Mouse (Mus musculus): Measurements from ENCODE around the gene Acsf3. TPM values are rescaled to one million over a fixed set of nuclear protein-coding genes. Genes with fewer than 3 reads are reported as not detected.

Gene Acsf3
- total and polyA plus RNA-seq, 2 experiments: 12.8 to 38.4 TPM

GRCm38 (mm10) chr8:122751342-122751741 lies 23.9 kb upstream of the Acsf3 start:
- 50% methylated on average over 5 of the region's 5 CpGs for WGBS
- Histone ChIP-seq H3K4me1 (ENCODE audit: control insufficient read depth, insufficient read depth, low read length) (no peaks in the 10 kb centered on the region), H3K4me3 (ENCODE audit: insufficient read depth, low read depth, low read length) (no peak overlapping the region), H3K27me3 (ENCODE audit: control insufficient read depth, insufficient read depth, low read length) (no peaks in the 10 kb centered on the region), H3K9ac (ENCODE audit: low read depth, low read length) (no peak overlapping the region), H3K36me3 (ENCODE audit: control insufficient read depth, insufficient read depth, low read length) (no peaks in the 10 kb centered on the region), H3K79me2 (ENCODE audit: control insufficient read depth, insufficient read depth, low read length) (no peaks in the 10 kb centered on the region), H3K27ac (replicated peaks; ENCODE audit: insufficient read depth, low read depth, low read length) (no peak overlapping the region)
- TF ChIP-seq CTCF (IDR thresholded peaks at IDR 0.05; ENCODE audit: low read depth, low read length) (no peak), POLR2A (IDR thresholded peaks at IDR 0.05; ENCODE audit: extremely low read depth, insufficient read depth, low read length) (no peak)
- DNase-seq (ENCODE audit: extremely low read depth, low read depth, low spot score): no peak

- WGBS: 78% methylated on average over 29 of the region's 29 CpGs
- no peak for DNase-seq (ENCODE audit: extremely low read depth, low read depth, low spot score)
- Histone ChIP-seq H3K36me3 (ENCODE audit: control insufficient read depth, insufficient read depth, low read length) (no peaks in the 10 kb centered on the region), H3K27ac (replicated peaks; ENCODE audit: insufficient read depth, low read depth, low read length) (no peak overlapping the region), H3K9ac (ENCODE audit: low read depth, low read length) (no peak overlapping the region), H3K4me1 (ENCODE audit: control insufficient read depth, insufficient read depth, low read length) (no peaks in the 10 kb centered on the region), H3K27me3 (ENCODE audit: control insufficient read depth, insufficient read depth, low read length) (no peaks in the 10 kb centered on the region), H3K4me3 (ENCODE audit: insufficient read depth, low read depth, low read length) (no peak overlapping the region), H3K79me2 (ENCODE audit: control insufficient read depth, insufficient read depth, low read length) (no peaks in the 10 kb centered on the region)
- no peak for TF ChIP-seq CTCF (IDR thresholded peaks at IDR 0.05; ENCODE audit: low read depth, low read length)
- no peak for TF ChIP-seq POLR2A (IDR thresholded peaks at IDR 0.05; ENCODE audit: extremely low read depth, insufficient read depth, low read length)
These were observed 23.1 kb upstream of the Acsf3 start for GRCm38 (mm10) chr8:122752111-122752721.

- H3K36me3 ChIP-seq (ENCODE audit: control insufficient read depth, insufficient read depth, low read length): no peaks in the 10 kb centered on the region
- no peak overlapping the region for H3K9ac ChIP-seq (ENCODE audit: low read depth, low read length)
- H3K4me1 ChIP-seq (ENCODE audit: control insufficient read depth, insufficient read depth, low read length): no peaks in the 10 kb centered on the region
- no peak for DNase-seq (ENCODE audit: extremely low read depth, low read depth, low spot score)
- no peak for TF ChIP-seq POLR2A (IDR thresholded peaks at IDR 0.05; ENCODE audit: extremely low read depth, insufficient read depth, low read length)
- no peak for TF ChIP-seq CTCF (IDR thresholded peaks at IDR 0.05; ENCODE audit: low read depth, low read length)
- H3K4me3 ChIP-seq (ENCODE audit: insufficient read depth, low read depth, low read length): no peak overlapping the region
- no peaks in the 10 kb centered on the region for H3K79me2 ChIP-seq (ENCODE audit: control insufficient read depth, insufficient read depth, low read length)
- H3K27ac ChIP-seq (replicated peaks; ENCODE audit: insufficient read depth, low read depth, low read length): no peak overlapping the region
- peaks cover 2% of the 10 kb centered on the region; the same call in 1 of the 2 replicates for H3K27me3 ChIP-seq (ENCODE audit: control insufficient read depth, insufficient read depth, low read length)
These were observed 16.7 kb upstream of the Acsf3 start for GRCm38 (mm10) chr8:122758597-122758996.

- Histone ChIP-seq H3K27ac (replicated peaks; ENCODE audit: insufficient read depth, low read depth, low read length) (no peak overlapping the region), H3K4me3 (ENCODE audit: insufficient read depth, low read depth, low read length) (no peak overlapping the region), H3K27me3 (ENCODE audit: control insufficient read depth, insufficient read depth, low read length) (peaks cover 2% of the 10 kb centered on the region; the same call in 1 of the 2 replicates), H3K4me1 (ENCODE audit: control insufficient read depth, insufficient read depth, low read length) (no peaks in the 10 kb centered on the region), H3K79me2 (ENCODE audit: control insufficient read depth, insufficient read depth, low read length) (no peaks in the 10 kb centered on the region), H3K36me3 (ENCODE audit: control insufficient read depth, insufficient read depth, low read length) (no peaks in the 10 kb centered on the region), H3K9ac (ENCODE audit: low read depth, low read length) (no peak overlapping the region)
- 70% methylated on average over 7 of the region's 7 CpGs for WGBS
- TF ChIP-seq POLR2A (IDR thresholded peaks at IDR 0.05; ENCODE audit: extremely low read depth, insufficient read depth, low read length) (no peak), CTCF (IDR thresholded peaks at IDR 0.05; ENCODE audit: low read depth, low read length) (no peak)
- no peak for DNase-seq (ENCODE audit: extremely low read depth, low read depth, low spot score)
These were observed 15.2 kb upstream of the Acsf3 start for GRCm38 (mm10) chr8:122760116-122760515.

GRCm38 (mm10) chr8:122761109-122761508 lies 14.2 kb upstream of the Acsf3 start:
- no peaks in the 10 kb centered on the region for H3K36me3 ChIP-seq (ENCODE audit: control insufficient read depth, insufficient read depth, low read length)
- no peak overlapping the region for H3K27ac ChIP-seq (replicated peaks; ENCODE audit: insufficient read depth, low read depth, low read length)
- H3K27me3 ChIP-seq (ENCODE audit: control insufficient read depth, insufficient read depth, low read length): peaks cover 2% of the 10 kb centered on the region; the same call in 1 of the 2 replicates
- no peaks in the 10 kb centered on the region for H3K4me1 ChIP-seq (ENCODE audit: control insufficient read depth, insufficient read depth, low read length)
- no peak for TF ChIP-seq CTCF (IDR thresholded peaks at IDR 0.05; ENCODE audit: low read depth, low read length)
- no peak for TF ChIP-seq POLR2A (IDR thresholded peaks at IDR 0.05; ENCODE audit: extremely low read depth, insufficient read depth, low read length)
- DNase-seq (ENCODE audit: extremely low read depth, low read depth, low spot score): no peak
- H3K9ac ChIP-seq (ENCODE audit: low read depth, low read length): no peak overlapping the region
- WGBS: 65% methylated on average over 6 of the region's 6 CpGs
- no peaks in the 10 kb centered on the region for H3K79me2 ChIP-seq (ENCODE audit: control insufficient read depth, insufficient read depth, low read length)
- H3K4me3 ChIP-seq (ENCODE audit: insufficient read depth, low read depth, low read length): no peak overlapping the region

GRCm38 (mm10) chr8:122762731-122763266 lies 12.5 kb upstream of the Acsf3 start:
- no peak overlapping the region for H3K27ac ChIP-seq (replicated peaks; ENCODE audit: insufficient read depth, low read depth, low read length)
- DNase-seq (ENCODE audit: extremely low read depth, low read depth, low spot score): no peak
- 69% methylated on average over 12 of the region's 12 CpGs for whole genome bisulfite sequencing

More at GRCm38 (mm10) chr8:122762731-122763266, 12.5 kb upstream of the Acsf3 start:
- no peaks in the 10 kb centered on the region for H3K36me3 ChIP-seq (ENCODE audit: control insufficient read depth, insufficient read depth, low read length)
- H3K79me2 ChIP-seq (ENCODE audit: control insufficient read depth, insufficient read depth, low read length): no peaks in the 10 kb centered on the region
- H3K27me3 ChIP-seq (ENCODE audit: control insufficient read depth, insufficient read depth, low read length): peaks cover 2% of the 10 kb centered on the region; the same call in 1 of the 2 replicates
- no peak overlapping the region for H3K4me3 ChIP-seq (ENCODE audit: insufficient read depth, low read depth, low read length)
- TF ChIP-seq CTCF (IDR thresholded peaks at IDR 0.05; ENCODE audit: low read depth, low read length) (no peak), POLR2A (IDR thresholded peaks at IDR 0.05; ENCODE audit: extremely low read depth, insufficient read depth, low read length) (no peak)
- no peaks in the 10 kb centered on the region for H3K4me1 ChIP-seq (ENCODE audit: control insufficient read depth, insufficient read depth, low read length)
- H3K9ac ChIP-seq (ENCODE audit: low read depth, low read length): no peak overlapping the region
